Mouse (Mus musculus): ENCODE measurements around the gene Synpo2. TPM values are rescaled to one million over a fixed set of nuclear protein-coding genes. Genes with fewer than 3 reads are reported as not detected.

The Synpo2 gene
- polyA plus RNA-seq, 1 experiment = 5.4 TPM

DNA sequence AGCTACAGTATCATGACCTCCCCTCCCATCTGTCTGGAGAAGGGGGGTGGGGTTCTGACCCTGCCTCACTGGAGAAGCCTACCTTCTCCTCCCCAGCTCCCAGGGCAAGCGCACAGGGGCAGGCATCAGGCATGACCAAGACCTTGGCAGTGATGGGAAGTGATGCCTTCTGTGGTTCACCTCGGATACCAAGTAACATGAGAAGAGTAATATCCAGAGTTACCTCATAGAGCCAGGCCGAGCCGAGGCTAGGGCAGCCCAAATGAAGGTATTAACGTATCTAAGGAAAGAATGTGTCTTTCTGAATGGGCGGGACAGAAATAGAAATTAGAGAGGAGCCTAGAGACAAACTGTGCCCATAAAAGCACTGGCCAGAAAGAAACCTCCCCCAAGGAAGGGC lies 92.5 kb downstream of the Synpo2 start:
- TF ChIP-seq CTCF (conservative IDR thresholded peaks at IDR 0.05; ENCODE audit: insufficient read depth, insufficient read length, low read depth, low read length) (no peak), POLR2A (IDR thresholded peaks at IDR 0.05; ENCODE audit: low read depth, low read length) (no peak)
- Histone ChIP-seq H3K27me3 (replicated peaks; ENCODE audit: control insufficient read depth, insufficient read depth, low read length) (no peaks in the 10 kb centered on the region; the same call in 1 of the 2 replicates), H3K4me1 (ENCODE audit: control insufficient read depth, insufficient read depth, low read length) (no peaks in the 10 kb centered on the region), H3K36me3 (ENCODE audit: control insufficient read depth, insufficient read depth, low read length) (no peaks in the 10 kb centered on the region), H3K27ac (ENCODE audit: insufficient read depth, low read depth, low read length) (no peak overlapping the region), H3K4me3 (ENCODE audit: insufficient read depth, low read depth, low read length) (no peak overlapping the region)
- 65% methylated on average over 6 of the region's 6 CpGs for WGBS
- no peak for DNase-seq

DNA sequence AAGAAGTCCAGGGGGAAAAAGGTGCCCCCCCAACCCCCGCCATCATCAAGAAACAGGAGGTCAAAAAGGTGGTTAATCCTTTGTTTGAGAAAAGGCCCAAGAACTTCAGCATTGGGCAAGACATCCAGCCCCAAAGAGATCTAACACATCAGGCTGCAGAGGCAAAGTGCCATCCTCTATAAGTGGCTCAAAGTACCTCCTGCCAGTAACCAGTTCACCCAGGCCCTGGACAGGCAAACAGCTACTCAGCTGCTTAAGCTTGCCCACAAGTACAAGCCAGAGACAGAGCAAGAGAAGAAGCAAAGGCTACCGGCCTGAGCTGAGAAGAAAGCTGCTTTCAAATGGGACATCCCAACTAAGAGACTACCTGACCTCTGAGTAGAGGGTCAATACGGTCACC lies 93.7 kb downstream of the Synpo2 start:
- Histone ChIP-seq H3K27me3 (replicated peaks; ENCODE audit: control insufficient read depth, insufficient read depth, low read length) (no peaks in the 10 kb centered on the region; the same call in 1 of the 2 replicates), H3K36me3 (ENCODE audit: control insufficient read depth, insufficient read depth, low read length) (no peaks in the 10 kb centered on the region), H3K4me3 (ENCODE audit: insufficient read depth, low read depth, low read length) (no peak overlapping the region), H3K27ac (ENCODE audit: insufficient read depth, low read depth, low read length) (no peak overlapping the region), H3K4me1 (ENCODE audit: control insufficient read depth, insufficient read depth, low read length) (0 out of 2 replicates have a peak, but pooled peaks cover 4% of the 10 kb centered on the region)
- DNase-seq = no peak
- TF ChIP-seq POLR2A (IDR thresholded peaks at IDR 0.05; ENCODE audit: low read depth, low read length) = no peak
- no peak for TF ChIP-seq CTCF (conservative IDR thresholded peaks at IDR 0.05; ENCODE audit: insufficient read depth, insufficient read length, low read depth, low read length)
- 89% methylated on average over 3 of the region's 3 CpGs for WGBS

DNA sequence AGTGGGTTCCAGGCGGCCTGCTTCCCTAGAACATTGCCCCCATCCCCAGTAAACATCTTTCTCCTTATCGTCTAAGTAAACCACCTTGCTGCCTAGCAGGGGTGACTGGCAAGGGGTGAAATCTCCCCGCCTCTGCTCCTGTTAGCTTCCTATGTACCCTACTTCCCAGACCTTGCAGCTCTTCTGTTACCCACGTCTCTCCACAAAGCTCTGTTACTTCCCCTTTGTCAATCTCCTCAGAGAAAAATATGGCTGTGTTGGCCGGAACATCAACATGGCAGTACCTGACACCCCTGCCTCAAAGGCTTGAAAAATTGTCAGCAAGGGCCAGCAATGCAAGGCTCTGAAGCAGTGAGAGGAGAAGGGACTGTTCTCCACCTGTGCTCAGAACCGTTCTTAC lies 94.9 kb downstream of the Synpo2 start:
- Histone ChIP-seq H3K4me3 (ENCODE audit: insufficient read depth, low read depth, low read length) (no peak overlapping the region), H3K27me3 (replicated peaks; ENCODE audit: control insufficient read depth, insufficient read depth, low read length) (no peaks in the 10 kb centered on the region; the same call in 1 of the 2 replicates), H3K27ac (ENCODE audit: insufficient read depth, low read depth, low read length) (no peak overlapping the region), H3K36me3 (ENCODE audit: control insufficient read depth, insufficient read depth, low read length) (no peaks in the 10 kb centered on the region), H3K4me1 (ENCODE audit: control insufficient read depth, insufficient read depth, low read length) (0 out of 2 replicates have a peak, but pooled peaks cover 4% of the 10 kb centered on the region)
- no peak for DNase-seq
- 83% methylated on average over 6 of the region's 6 CpGs for WGBS
- TF ChIP-seq POLR2A (IDR thresholded peaks at IDR 0.05; ENCODE audit: low read depth, low read length) (no peak), CTCF (conservative IDR thresholded peaks at IDR 0.05; ENCODE audit: insufficient read depth, insufficient read length, low read depth, low read length) (no peak)

DNA sequence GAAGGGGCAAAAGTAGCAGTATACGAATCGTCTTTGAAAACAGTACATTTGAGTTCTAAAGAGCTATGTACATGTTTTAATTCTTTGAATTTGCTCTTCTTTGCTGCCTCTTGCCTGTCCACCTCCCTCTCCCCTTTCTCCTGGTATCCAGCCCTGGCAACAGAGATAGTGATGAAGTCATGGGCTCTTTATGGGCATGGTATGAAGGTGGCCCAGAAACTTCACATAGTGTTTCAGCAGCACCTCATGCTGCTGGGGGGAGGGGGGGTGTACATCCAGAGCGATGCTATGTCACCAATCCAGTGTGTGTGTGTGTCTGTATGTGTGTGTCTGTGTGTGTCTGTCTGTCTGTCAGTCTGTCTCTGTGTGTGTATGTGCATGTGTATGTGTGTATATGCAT lies 95.8 kb downstream of the Synpo2 start:
- Histone ChIP-seq H3K4me3 (ENCODE audit: insufficient read depth, low read depth, low read length) (no peak overlapping the region), H3K36me3 (ENCODE audit: control insufficient read depth, insufficient read depth, low read length) (no peaks in the 10 kb centered on the region), H3K27me3 (replicated peaks; ENCODE audit: control insufficient read depth, insufficient read depth, low read length) (no peaks in the 10 kb centered on the region; the same call in 1 of the 2 replicates), H3K4me1 (ENCODE audit: control insufficient read depth, insufficient read depth, low read length) (0 out of 2 replicates have a peak, but pooled peaks cover 4% of the 10 kb centered on the region), H3K27ac (ENCODE audit: insufficient read depth, low read depth, low read length) (no peak overlapping the region)
- no peak for DNase-seq
- TF ChIP-seq CTCF (conservative IDR thresholded peaks at IDR 0.05; ENCODE audit: insufficient read depth, insufficient read length, low read depth, low read length) = no peak
- TF ChIP-seq POLR2A (IDR thresholded peaks at IDR 0.05; ENCODE audit: low read depth, low read length) = no peak
- 94% methylated on average over 3 of the region's 3 CpGs for WGBS

DNA sequence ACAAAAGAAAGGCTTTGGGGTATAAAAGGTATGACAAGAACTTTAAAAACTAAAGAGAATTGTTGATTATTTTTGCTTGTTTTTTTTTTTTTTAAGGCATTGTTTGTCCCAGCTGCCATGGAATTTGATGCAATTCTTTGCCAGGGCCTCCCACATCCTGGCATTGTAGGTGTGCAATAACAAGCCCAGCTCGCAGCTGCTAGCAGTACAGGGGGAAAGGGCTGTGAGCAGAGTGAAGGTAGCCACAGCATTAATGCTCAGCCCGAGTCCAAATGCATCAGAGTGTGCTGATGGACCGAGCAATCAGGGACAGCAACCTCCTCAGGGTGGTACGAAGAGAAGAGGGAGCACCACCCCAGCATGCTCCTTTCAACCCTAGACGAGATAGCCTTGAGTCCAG lies 96.3 kb downstream of the Synpo2 start:
- no peaks in the 10 kb centered on the region for H3K36me3 ChIP-seq (ENCODE audit: control insufficient read depth, insufficient read depth, low read length)

DNA sequence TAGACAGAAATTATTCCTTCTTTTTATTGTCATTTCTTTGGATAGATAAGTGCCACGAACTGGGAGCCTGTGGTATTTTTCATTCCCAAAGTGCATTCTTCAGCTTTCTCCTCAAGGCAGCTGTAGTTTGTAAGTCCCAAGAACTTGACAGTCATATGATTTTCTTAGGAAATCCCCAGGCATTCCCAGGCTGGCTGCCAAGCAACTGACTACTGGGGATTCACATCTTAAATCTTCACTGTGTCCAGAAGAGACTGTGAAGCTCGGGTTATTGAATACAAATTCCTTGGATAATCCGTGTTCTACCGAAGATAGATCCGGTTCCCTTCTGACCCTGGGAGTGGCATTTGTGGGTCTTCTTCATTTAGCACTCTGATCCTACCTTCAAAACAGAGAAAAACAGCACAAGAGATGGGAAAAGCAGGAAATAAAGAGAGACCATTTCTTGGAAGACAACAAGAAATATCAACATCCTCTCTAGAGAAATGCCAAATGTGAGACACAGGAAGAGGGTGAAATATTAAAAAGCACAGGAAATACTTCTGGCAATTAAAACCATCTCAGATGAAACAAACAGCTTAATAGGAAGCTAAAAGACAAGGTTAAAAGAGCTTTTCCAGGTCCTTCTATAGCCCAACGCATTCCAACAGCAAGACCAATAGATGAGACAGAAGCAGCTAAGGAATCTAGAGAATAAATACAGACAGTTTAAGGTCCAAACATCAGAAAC lies 97.5 kb downstream of the Synpo2 start:
- no peak for TF ChIP-seq POLR2A (IDR thresholded peaks at IDR 0.05; ENCODE audit: low read depth, low read length)
- TF ChIP-seq CTCF (conservative IDR thresholded peaks at IDR 0.05; ENCODE audit: insufficient read depth, insufficient read length, low read depth, low read length) = no peak
- Histone ChIP-seq H3K27me3 (replicated peaks; ENCODE audit: control insufficient read depth, insufficient read depth, low read length) (no peaks in the 10 kb centered on the region), H3K4me3 (ENCODE audit: insufficient read depth, low read depth, low read length) (no peak overlapping the region), H3K36me3 (ENCODE audit: control insufficient read depth, insufficient read depth, low read length) (no peaks in the 10 kb centered on the region), H3K27ac (ENCODE audit: insufficient read depth, low read depth, low read length) (peak overlapping the region; percentile 83), H3K4me1 (ENCODE audit: control insufficient read depth, insufficient read depth, low read length) (0 out of 2 replicates have a peak, but pooled peaks cover 4% of the 10 kb centered on the region)
- DNase-seq = peak; percentile 94
- 28% methylated on average over 6 of the region's 6 CpGs for WGBS

More for the DNA sequence above, 96.3 kb downstream of the Synpo2 start:
- TF ChIP-seq POLR2A (IDR thresholded peaks at IDR 0.05; ENCODE audit: low read depth, low read length) (no peak), CTCF (conservative IDR thresholded peaks at IDR 0.05; ENCODE audit: insufficient read depth, insufficient read length, low read depth, low read length) (no peak)
- H3K4me1 ChIP-seq (ENCODE audit: control insufficient read depth, insufficient read depth, low read length) = 0 out of 2 replicates have a peak, but pooled peaks cover 4% of the 10 kb centered on the region
- H3K4me3 ChIP-seq (ENCODE audit: insufficient read depth, low read depth, low read length) = no peak overlapping the region
- 63% methylated on average over 5 of the region's 5 CpGs for WGBS
- no peak overlapping the region; the same call in 1 of the 2 replicates for H3K27ac ChIP-seq (ENCODE audit: insufficient read depth, low read depth, low read length)
- DNase-seq = no peak
- no peaks in the 10 kb centered on the region; the same call in 1 of the 2 replicates for H3K27me3 ChIP-seq (replicated peaks; ENCODE audit: control insufficient read depth, insufficient read depth, low read length)

DNA sequence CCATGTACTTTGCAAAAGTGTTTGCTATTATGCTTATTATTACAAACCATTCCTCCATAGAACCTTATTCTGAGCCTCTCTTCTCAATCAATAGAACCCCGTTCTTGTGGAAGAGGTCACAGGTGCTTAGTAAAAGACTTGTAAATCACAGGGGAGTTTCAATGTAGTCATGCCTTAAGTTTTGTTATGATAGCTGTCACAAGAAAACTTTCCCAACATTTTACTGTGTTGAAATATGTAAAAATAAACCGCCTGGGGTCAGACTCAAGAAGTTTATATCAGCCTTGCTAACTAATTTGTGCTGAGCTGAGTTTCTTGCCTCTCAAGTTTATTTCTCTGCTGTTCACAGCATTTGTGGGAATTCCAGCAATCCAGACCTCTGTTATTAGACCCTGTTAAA lies 103.8 kb downstream of the Synpo2 start:
- Histone ChIP-seq H3K27ac (ENCODE audit: insufficient read depth, low read depth, low read length) (no peak overlapping the region), H3K36me3 (ENCODE audit: control insufficient read depth, insufficient read depth, low read length) (no peaks in the 10 kb centered on the region), H3K4me1 (ENCODE audit: control insufficient read depth, insufficient read depth, low read length) (no peaks in the 10 kb centered on the region), H3K27me3 (replicated peaks; ENCODE audit: control insufficient read depth, insufficient read depth, low read length) (no peaks in the 10 kb centered on the region), H3K4me3 (ENCODE audit: insufficient read depth, low read depth, low read length) (no peak overlapping the region)
- 70% methylated on average over 2 of the region's 2 CpGs for WGBS
- TF ChIP-seq POLR2A (IDR thresholded peaks at IDR 0.05; ENCODE audit: low read depth, low read length) = no peak
- no peak for TF ChIP-seq CTCF (conservative IDR thresholded peaks at IDR 0.05; ENCODE audit: insufficient read depth, insufficient read length, low read depth, low read length)
- DNase-seq = no peak

Measured in kidney, adult 2 months (tissue).